Mouse (Mus musculus) cerebellum, adult 9-10 months (tissue): ENCODE results near the gene Akap12.

Experiments used
- DNase-seq: peaks from one replicate; pipeline ENCODE4 v3.0.0; 2022

The Akap12 gene

GRCm38 (mm10) chr10:4284781-4285180, 18.6 kb downstream of the Akap12 start:
- DNase-seq, result no peak

DNA sequence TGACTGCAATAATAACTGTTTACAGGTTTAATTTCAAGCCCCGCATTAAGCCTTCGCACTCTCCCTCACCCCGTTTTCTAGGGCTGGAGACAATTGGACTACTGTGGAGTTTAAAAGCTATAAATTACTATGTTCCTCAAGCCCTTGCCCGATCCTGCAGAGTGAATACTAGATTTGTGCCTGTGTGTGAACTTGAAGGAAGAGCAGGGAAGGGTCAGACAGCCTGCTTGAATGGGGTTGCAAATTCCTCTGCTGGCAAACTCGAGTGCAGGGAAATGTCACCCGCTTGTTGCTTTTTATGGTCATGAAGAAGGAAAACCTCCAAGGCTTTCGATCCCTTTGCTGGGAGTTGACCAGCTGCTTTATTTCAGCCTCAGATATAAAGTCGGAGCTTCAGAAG, 19.6 kb downstream of the Akap12 start:
- DNase-seq, result no peak

- DNase-seq, result no peak
These were observed 23.0 kb downstream of the Akap12 start for GRCm38 (mm10) chr10:4289171-4289570.

GRCm38 (mm10) chr10:4289636-4290035, 23.5 kb downstream of the Akap12 start:
- no peak for DNase-seq

- DNase-seq, result no peak
These were observed 24.0 kb downstream of the Akap12 start for GRCm38 (mm10) chr10:4290145-4290544.

- DNase-seq, result no peak
These were observed 24.4 kb downstream of the Akap12 start for GRCm38 (mm10) chr10:4290561-4290960.

DNA sequence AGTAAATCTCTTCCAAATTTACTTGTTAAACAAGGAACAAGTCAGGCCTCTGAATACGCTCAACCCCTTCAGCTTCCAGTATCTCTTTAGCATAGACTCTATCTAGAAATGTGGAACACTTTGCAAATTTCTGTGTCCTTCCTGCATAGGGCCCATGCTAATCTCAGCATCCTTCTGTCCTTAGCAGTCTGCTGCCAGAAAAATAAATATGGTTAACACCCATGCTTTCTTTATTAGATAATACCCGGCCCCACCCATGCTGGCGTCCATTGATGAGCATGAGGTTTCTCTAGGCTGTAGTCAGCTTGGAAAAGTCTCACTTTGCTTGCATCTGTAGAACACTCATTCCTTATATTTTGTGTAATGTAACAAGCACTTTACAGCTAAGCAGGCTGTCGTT, 27.2 kb downstream of the Akap12 start:
- DNase-seq, result no peak

DNA sequence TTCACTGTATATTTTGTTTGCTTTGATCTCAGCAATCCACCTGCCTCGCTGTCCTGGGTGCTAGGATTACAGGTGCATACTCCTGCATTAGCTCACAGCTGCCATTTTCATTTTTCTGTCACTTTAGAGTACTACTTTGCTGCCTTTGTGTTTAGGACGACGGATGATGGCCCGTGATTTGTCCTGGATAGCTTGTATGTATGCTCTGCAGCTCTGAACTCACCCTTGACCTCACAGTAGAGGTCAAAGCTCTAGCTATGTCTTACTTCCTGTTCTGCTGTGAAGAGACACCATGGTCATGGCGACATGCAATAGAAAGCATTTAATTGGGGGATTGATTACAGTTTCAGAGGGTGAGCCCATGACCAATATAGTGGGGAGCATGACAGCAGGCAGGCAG, 37.4 kb downstream of the Akap12 start:
- no peak for DNase-seq

GRCm38 (mm10) chr10:4323885-4324284, 57.7 kb downstream of the Akap12 start:
- DNase-seq, result no peak

DNA sequence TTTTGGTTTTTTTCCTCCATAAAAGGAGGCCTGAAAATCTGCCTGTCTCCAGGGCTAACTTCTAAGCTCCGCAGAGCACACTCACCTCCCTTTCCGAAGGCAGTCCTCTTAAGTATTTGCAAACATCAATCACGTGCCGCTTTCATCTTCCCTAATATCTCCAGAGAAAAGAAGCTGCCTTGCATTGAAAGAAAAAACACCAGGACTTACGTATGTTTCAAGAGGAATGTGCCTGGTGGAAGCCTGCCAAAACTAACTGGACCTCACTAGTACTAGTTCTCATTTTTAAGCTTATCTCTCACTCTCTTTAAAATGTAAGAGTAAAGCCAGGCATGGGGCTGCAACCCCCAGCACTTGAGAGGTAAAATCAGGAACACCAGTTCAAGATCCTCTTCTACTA, 59.4 kb downstream of the Akap12 start:
- no peak for DNase-seq

- no peak for DNase-seq
These were observed 61.5 kb downstream of the Akap12 start for GRCm38 (mm10) chr10:4327716-4328115.

DNA sequence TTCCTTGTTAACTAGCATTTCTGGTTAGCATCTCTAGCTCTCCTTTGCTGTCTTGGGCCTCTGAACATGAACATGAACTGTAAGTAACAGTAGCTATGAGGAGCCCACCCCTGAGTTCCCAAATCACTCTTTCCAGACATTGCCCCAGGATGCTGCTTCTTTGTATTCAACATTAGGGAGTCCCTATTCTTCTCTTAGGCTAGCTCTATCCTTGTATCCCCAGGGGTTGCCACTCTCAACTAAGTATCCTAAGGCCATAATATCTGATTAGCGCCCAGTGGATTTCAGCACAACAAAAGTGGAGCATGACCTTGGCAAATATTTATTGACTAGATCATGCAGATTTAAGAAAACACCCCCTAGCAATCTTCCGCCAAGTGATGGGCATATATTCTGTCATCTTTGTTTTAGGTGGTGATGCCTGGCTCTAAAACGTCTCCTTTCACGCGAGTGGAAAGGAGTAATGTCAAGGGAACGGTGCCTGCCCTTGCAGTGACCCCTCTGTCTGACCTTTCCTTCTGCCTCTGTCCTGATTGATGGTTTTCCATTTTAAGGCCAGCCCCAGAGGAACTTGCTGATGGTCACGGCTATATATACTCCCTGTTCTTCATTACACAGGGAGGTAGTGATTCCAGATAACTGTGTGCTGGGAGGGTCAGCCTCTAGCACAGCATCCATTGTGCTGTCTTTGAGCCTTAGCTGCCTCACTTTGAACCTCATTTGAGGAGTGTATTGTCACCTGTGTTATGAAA, 66.2 kb downstream of the Akap12 start:
- DNase-seq, result no peak

- peak; percentile 69 for DNase-seq
These were observed 67.1 kb downstream of the Akap12 start for GRCm38 (mm10) chr10:4333319-4333718.

DNA sequence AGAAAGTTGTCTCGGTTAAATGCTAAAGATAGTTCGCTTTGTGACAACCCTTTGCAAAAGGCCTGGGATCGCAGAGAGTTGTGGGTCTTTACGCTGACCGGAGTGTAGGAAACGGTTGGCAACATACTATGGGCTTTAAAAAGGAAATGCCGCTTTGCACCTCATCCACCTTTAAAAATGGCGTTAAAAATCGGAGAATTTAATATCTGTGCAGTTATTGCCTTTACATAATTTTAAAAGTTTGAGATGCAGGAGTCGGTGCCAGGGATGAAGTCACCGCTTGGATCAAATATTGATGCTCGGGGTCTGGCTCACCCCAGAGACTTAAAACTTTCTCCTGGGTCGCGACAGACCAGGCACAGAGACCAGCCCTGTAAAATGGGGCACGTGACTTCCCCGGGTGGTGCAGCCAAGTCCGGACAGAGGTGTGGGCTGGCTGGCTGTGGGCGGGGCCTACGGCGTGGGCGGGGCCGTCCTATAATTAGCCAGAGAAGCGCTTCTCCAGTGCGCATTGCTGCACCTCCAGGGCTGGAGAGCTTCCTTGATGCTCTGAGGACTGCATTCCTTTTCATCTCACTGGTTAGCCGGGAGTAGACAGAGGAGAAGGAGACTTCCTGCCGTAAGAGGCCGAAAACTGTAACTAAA, 68.0 kb downstream of the Akap12 start:
- peak; percentile 59 for DNase-seq

DNA sequence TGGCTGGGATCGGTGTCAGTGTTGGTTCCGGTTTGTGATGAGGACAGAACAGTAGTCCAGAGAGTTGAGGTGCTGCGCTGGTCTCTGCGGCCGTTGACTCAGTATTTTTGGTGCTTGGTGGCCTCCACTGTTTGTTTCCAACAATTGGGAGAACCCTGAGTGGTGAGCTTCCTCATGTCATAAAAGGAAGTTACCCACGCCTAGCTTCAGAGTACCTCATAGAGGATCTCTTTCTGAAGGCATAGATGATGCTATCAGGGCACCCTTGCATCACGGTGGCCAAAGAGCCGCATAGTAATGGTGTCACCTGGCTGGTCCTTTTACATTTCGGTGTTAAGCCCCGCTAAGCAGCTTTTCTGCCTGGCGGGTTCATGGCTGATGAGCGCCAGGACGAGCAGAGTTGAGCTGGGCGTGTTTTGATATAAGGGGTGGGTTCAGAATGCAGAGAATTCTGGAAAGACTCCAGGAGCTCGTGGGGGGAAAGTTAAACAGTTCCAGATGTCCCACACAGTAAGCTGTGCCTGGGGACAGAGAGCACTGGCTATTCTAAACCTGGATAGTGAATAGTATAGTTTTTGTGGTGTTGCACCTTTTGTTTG, 72.8 kb downstream of the Akap12 start:
- no peak for DNase-seq

DNA sequence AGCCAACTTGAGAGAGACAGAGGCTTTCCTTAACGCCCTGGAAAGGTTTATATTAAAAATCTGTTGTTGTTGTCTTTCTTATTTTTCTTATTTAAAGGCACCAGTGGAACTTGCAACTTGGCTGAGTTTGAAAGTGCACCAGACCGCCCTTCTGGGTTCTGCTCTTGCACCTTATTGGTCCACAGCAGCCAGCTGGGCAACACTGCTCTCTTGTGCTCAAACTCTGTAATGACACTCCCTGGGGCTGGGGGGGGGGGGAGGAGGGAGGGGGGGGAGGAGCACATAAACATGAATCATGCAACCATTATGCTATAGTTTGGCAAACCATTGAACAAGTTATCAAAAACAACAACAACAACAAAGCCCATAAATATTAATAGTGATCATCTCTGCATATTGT, 75.2 kb downstream of the Akap12 start:
- DNase-seq, result peak; percentile 42

DNA sequence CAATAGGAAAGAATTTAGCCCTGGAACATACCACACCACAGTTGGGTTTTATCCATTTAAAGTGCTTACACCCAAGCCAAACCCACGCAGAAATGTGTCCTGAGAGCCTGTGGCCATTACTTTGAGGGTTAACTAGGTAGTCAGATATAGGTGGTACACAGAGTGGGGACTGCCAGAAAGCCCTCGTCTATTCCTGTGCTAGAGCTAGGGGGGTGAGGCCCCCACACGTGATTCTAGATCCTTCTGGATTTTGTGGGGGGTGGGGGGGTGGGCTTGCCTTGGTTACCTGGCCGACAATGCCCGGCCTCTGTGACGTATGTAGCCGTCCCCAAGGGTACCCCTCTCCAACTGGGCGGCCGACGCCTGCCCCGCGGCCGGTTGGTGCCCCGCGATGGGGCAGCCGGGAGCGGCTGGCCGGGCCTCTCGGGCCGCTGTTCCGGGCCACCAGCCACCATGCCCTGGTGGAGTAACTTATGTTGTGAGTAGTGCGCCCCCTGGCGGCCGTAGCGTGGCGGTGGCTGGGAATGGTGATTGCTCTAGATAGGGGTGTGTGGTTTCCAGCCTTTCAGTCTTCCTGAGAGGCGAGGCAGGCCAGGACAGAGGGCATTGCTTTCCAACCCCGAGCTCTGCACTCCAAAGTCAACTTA, 80.4 kb downstream of the Akap12 start:
- peak; percentile 94 for DNase-seq

GRCm38 (mm10) chr10:4347136-4347492, 80.9 kb downstream of the Akap12 start:
- DNase-seq, result no peak

DNA sequence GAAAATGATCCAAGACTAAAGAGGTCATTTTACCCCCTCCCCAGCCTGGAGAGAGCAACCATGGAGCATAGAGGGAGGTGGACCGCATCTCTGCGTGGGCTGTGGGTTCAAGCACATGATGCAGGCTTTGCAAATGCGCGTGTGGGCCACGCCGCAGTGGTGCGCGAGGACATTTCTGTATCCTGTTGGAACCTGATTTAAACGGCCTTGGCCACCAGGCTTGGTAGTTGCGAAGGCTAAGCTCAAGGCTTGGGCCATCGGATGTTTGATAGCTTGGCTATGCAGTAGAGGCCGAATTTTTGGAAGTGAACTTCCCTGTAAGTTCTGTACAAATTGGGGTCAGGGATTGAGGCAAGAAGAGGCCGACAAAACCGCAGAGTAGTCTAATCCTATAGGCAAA, 81.4 kb downstream of the Akap12 start:
- no peak for DNase-seq

DNA sequence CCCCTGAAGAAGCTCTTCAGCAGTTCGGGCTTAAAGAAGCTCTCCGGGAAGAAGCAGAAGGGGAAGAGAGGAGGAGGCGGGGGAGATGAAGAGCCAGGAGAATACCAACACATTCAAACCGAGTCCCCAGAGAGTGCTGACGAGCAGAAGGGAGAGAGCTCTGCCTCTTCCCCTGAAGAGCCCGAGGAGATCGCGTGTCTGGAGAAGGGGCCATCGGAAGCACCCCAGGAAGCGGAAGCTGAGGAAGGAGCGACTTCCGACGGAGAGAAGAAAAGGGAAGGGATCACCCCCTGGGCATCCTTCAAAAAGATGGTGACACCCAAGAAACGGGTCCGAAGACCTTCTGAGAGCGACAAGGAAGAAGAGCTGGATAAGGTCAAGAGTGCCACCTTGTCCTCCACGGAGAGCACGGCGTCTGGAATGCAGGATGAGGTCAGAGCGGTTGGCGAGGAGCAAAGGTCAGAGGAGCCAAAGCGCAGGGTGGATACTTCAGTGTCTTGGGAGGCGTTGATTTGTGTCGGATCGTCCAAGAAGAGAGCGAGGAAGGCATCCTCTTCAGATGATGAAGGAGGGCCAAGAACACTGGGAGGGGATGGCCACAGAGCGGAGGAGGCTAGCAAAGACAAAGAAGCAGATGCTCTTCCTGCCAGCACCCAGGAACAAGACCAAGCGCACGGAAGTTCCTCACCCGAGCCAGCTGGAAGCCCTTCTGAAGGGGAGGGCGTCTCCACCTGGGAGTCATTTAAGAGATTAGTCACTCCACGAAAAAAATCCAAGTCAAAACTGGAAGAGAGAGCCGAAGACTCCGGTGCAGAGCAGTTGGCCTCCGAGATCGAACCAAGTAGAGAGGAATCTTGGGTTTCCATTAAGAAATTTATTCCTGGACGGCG, 88.4 kb downstream of the Akap12 start:
- DNase-seq, result no peak

- DNase-seq, result no peak
These were observed 89.8 kb downstream of the Akap12 start for GRCm38 (mm10) chr10:4355882-4356451.

DNA sequence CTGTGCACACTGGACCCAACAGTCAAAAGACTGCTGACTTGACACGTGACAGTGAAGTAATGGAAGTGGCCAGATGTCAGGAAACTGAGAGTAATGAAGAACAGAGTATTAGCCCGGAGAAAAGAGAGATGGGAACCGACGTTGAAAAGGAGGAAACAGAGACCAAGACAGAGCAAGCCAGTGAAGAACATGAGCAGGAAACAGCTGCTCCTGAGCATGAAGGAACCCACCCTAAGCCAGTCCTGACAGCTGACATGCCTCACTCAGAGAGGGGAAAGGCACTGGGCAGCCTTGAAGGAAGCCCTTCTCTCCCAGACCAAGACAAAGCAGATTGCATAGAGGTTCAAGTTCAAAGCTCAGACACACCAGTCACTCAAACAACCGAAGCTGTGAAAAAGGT, 90.5 kb downstream of the Akap12 start:
- DNase-seq, result no peak

DNA sequence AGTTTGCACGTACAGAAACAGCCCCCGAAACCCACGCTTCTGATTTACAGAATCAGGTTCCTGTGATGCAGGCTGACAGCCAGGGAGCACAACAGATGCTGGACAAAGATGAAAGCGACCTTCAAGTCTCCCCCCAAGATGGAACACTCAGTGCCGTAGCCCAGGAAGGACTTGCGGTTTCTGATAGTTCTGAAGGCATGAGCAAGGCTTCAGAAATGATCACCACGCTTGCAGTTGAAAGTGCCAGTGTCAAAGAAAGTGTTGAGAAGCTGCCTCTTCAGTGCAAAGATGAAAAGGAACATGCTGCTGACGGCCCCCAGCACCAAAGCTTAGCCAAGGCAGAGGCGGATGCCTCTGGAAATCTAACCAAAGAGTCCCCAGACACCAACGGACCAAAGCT, 91.3 kb downstream of the Akap12 start:
- no peak for DNase-seq
